Mouse (Mus musculus): ENCODE measurements around the gene Aqp5.

The Aqp5 gene

GRCm38 (mm10) chr15:99637405-99638123 lies 47.0 kb downstream of the Aqp5 start:
- no peak for DNase-seq (ENCODE audit: low spot score in 2 of 2)

- no peak for DNase-seq (ENCODE audit: low spot score in 2 of 2)
These were observed 47.5 kb downstream of the Aqp5 start for GRCm38 (mm10) chr15:99638124-99638485.

GRCm38 (mm10) chr15:99642622-99643021 lies 52.0 kb downstream of the Aqp5 start:
- DNase-seq (ENCODE audit: low spot score in 2 of 2): no peak

- no peak for DNase-seq (ENCODE audit: low spot score in 2 of 2)
These were observed 53.2 kb downstream of the Aqp5 start for GRCm38 (mm10) chr15:99643832-99644231.
